Mouse (Mus musculus) neural tube, embryonic 12.5 days (tissue): ENCODE measurements around the gene Mdm2. TPM values are rescaled to one million over a fixed set of nuclear protein-coding genes. Genes with fewer than 3 reads are reported as not detected.

Experiments
- ATAC-seq: fragments of 200-750 bp; cut with Nextera tagmentation; 2 replicates; pipeline ENCODE4 v1.8.0; 2017; ENCODE audit warnings: low read depth, mild to moderate bottlenecking, moderate TSS enrichment, moderate library complexity; ENCODE audit not compliant: low FRiP score
- H3K27ac ChIP-seq: fragments of 300-500 bp; sonication (generic); 2 replicates; pipeline ENCODE4 v1.5.1; 2016
- H3K27me3 ChIP-seq: fragments of 300-500 bp; sonication (generic); replicated peaks from 2 replicates; pipeline ENCODE4 v1.6.1; 2016; ENCODE audit warnings: mild to moderate bottlenecking
- H3K36me3 ChIP-seq: fragments of 300-500 bp; sonication (generic); 2 replicates; pipeline ENCODE4 v1.6.1; 2016; ENCODE audit warnings: mild to moderate bottlenecking
- H3K4me1 ChIP-seq: fragments of 300-500 bp; sonication (generic); 2 replicates; pipeline ENCODE4 v1.6.1; 2016
- H3K4me2 ChIP-seq: fragments of 300-500 bp; sonication (generic); replicated peaks from 2 replicates; pipeline ENCODE4 v1.6.1; 2016; ENCODE audit warnings: mild to moderate bottlenecking
- H3K4me3 ChIP-seq: fragments of 300-500 bp; sonication (generic); 2 replicates; pipeline ENCODE4 v1.5.1; 2016
- H3K9ac ChIP-seq: fragments of 300-500 bp; sonication (generic); 2 replicates; pipeline ENCODE4 v1.6.1; 2016; ENCODE audit warnings: mild to moderate bottlenecking
- H3K9me3 ChIP-seq: fragments of 300-500 bp; sonication (generic); 2 replicates; pipeline ENCODE4 v1.6.1; 2016; ENCODE audit warnings: mild to moderate bottlenecking
- WGBS: fragments of 180-500 bp; shearing (Covaris S2); methylation state at CpG from one replicate; pipeline ENCODE4 v1.1.7; 2016; 5-methylcytosine and 5-hydroxymethylcytosine counted together
- polyA plus RNA-seq: library from polyadenylated mRNA; unstranded; fragments of >200 nt; fragmentation: Nextera tagmentation; extraction: Ambion mirVana; gene quantifications from 2 replicates; pipeline ENCODE4 v1.2.1, GENCODE M21; 2016

Gene Mdm2
- polyA plus RNA-seq, 1 experiment from 2014 or later = 74.4 TPM

- Histone ChIP-seq H3K9me3 (no peaks in the 10 kb centered on the region), H3K27ac (no peak overlapping the region), H3K4me1 (peaks cover 5% of the 10 kb centered on the region; the same call in 1 of the 2 replicates), H3K4me2 (no peak overlapping the region), H3K9ac (no peak overlapping the region), H3K4me3 (no peak overlapping the region), H3K27me3 (no peaks in the 10 kb centered on the region), H3K36me3 (no peaks in the 10 kb centered on the region)
- ATAC-seq = no peak
- WGBS = 88% methylated on average over 4 of the region's 4 CpGs
Measured at GRCm38 (mm10) chr10:117714928-117715500, 4.5 kb upstream of the Mdm2 start.

- H3K9ac ChIP-seq = no peak overlapping the region
- no peak overlapping the region for H3K4me2 ChIP-seq
- peaks cover 10% of the 10 kb centered on the region for H3K4me1 ChIP-seq
- H3K36me3 ChIP-seq = no peaks in the 10 kb centered on the region
- H3K4me3 ChIP-seq = no peak overlapping the region
- H3K27ac ChIP-seq = no peak overlapping the region
- ATAC-seq = no peak
- 86% methylated on average over 3 of the region's 3 CpGs for WGBS
- no peaks in the 10 kb centered on the region for H3K27me3 ChIP-seq
- H3K9me3 ChIP-seq = no peaks in the 10 kb centered on the region
Measured at GRCm38 (mm10) chr10:117714048-117714545, 3.5 kb upstream of the Mdm2 start.

- no peaks in the 10 kb centered on the region for H3K27me3 ChIP-seq
- peaks cover 15% of the 10 kb centered on the region for H3K4me1 ChIP-seq
- H3K4me2 ChIP-seq = no peak overlapping the region
- ATAC-seq = no peak
- H3K27ac ChIP-seq = no peak overlapping the region
- H3K4me3 ChIP-seq = no peak overlapping the region
- 0 out of 2 replicates have a peak, but pooled peaks cover 4% of the 10 kb centered on the region for H3K36me3 ChIP-seq
- H3K9ac ChIP-seq = no peak overlapping the region
- no peaks in the 10 kb centered on the region for H3K9me3 ChIP-seq
- WGBS = 93% methylated on average over 8 of the region's 8 CpGs
Measured at GRCm38 (mm10) chr10:117713466-117713865, 2.9 kb upstream of the Mdm2 start.

- Histone ChIP-seq H3K9ac (no peak overlapping the region), H3K4me3 (no peak overlapping the region), H3K27ac (no peak overlapping the region), H3K4me2 (no peak overlapping the region), H3K27me3 (no peaks in the 10 kb centered on the region), H3K9me3 (no peaks in the 10 kb centered on the region), H3K4me1 (peaks cover 15% of the 10 kb centered on the region), H3K36me3 (peaks cover 4% of the 10 kb centered on the region; the same call in 1 of the 2 replicates)
- WGBS = 94% methylated on average over 9 of the region's 9 CpGs
- ATAC-seq = no peak
Measured at GRCm38 (mm10) chr10:117712871-117713270, 2.3 kb upstream of the Mdm2 start.

GRCm38 (mm10) chr10:117712191-117712754, 1.7 kb upstream of the Mdm2 start:
- 90% methylated on average over 9 of the region's 9 CpGs for WGBS

GRCm38 (mm10) chr10:117711408-117711807, 850 bp upstream of the Mdm2 start:
- peaks cover 19% of the 10 kb centered on the region for H3K36me3 ChIP-seq
- no peak for ATAC-seq
- H3K27ac ChIP-seq = no peak overlapping the region
- peaks cover 18% of the 10 kb centered on the region for H3K4me1 ChIP-seq
- 76% methylated on average over 5 of the region's 5 CpGs for WGBS
- no peaks in the 10 kb centered on the region for H3K27me3 ChIP-seq
- no peak overlapping the region for H3K4me3 ChIP-seq
- peak overlapping the region; percentile 69 for H3K4me2 ChIP-seq
- H3K9ac ChIP-seq = peak overlapping the region; percentile 60
- H3K9me3 ChIP-seq = no peaks in the 10 kb centered on the region

More at GRCm38 (mm10) chr10:117712191-117712754, 1.7 kb upstream of the Mdm2 start:
- Histone ChIP-seq H3K27ac (no peak overlapping the region), H3K27me3 (no peaks in the 10 kb centered on the region), H3K36me3 (peaks cover 10% of the 10 kb centered on the region; the same call in 1 of the 2 replicates), H3K9ac (no peak overlapping the region), H3K4me1 (peaks cover 15% of the 10 kb centered on the region), H3K9me3 (no peaks in the 10 kb centered on the region), H3K4me2 (no peak overlapping the region), H3K4me3 (no peak overlapping the region)
- ATAC-seq = no peak

- peak overlapping the region; percentile 69 for H3K4me2 ChIP-seq
- peak overlapping the region; percentile 99 for H3K9ac ChIP-seq
- peak overlapping the region; percentile 93 for H3K27ac ChIP-seq
- ATAC-seq = peak; percentile 88
- H3K4me1 ChIP-seq = peaks cover 18% of the 10 kb centered on the region
- H3K4me3 ChIP-seq = peak overlapping the region; percentile 75
- no peaks in the 10 kb centered on the region for H3K9me3 ChIP-seq
- H3K27me3 ChIP-seq = no peaks in the 10 kb centered on the region
- WGBS = under 1% methylated on average over 64 of the region's 71 CpGs
- peaks cover 28% of the 10 kb centered on the region for H3K36me3 ChIP-seq
Measured at GRCm38 (mm10) chr10:117709930-117710603, 491 bp downstream of the Mdm2 start.

- peak overlapping the region; percentile 99 for H3K9ac ChIP-seq
- H3K4me2 ChIP-seq = peak overlapping the region; percentile 69
- H3K27me3 ChIP-seq = no peaks in the 10 kb centered on the region
- H3K36me3 ChIP-seq = peaks cover 35% of the 10 kb centered on the region
- peak overlapping the region; percentile 75 for H3K4me3 ChIP-seq
- no peak overlapping the region for H3K27ac ChIP-seq
- 58% methylated on average over 12 of the region's 12 CpGs for WGBS
- H3K9me3 ChIP-seq = no peaks in the 10 kb centered on the region
- H3K4me1 ChIP-seq = peaks cover 18% of the 10 kb centered on the region
- ATAC-seq = no peak
Measured at GRCm38 (mm10) chr10:117709326-117709830, 1.2 kb downstream of the Mdm2 start.

- 0 out of 2 replicates have a peak overlapping the region, but pooled peaks have one; percentile 26 for H3K9ac ChIP-seq
- peaks cover 38% of the 10 kb centered on the region for H3K36me3 ChIP-seq
- H3K4me2 ChIP-seq = peak overlapping the region; percentile 69
- no peak overlapping the region for H3K27ac ChIP-seq
- H3K27me3 ChIP-seq = no peaks in the 10 kb centered on the region
- ATAC-seq = no peak
- WGBS = 89% methylated on average over 9 of the region's 9 CpGs
- H3K4me3 ChIP-seq = no peak overlapping the region
- peaks cover 18% of the 10 kb centered on the region for H3K4me1 ChIP-seq
- no peaks in the 10 kb centered on the region for H3K9me3 ChIP-seq
Measured at GRCm38 (mm10) chr10:117708856-117709255, 1.7 kb downstream of the Mdm2 start.

GRCm38 (mm10) chr10:117708376-117708775, 2.2 kb downstream of the Mdm2 start:
- no peak for ATAC-seq
- H3K27me3 ChIP-seq = no peaks in the 10 kb centered on the region
- no peak overlapping the region for H3K9ac ChIP-seq
- WGBS = 95% methylated on average over 2 of the region's 2 CpGs
- H3K4me2 ChIP-seq = no peak overlapping the region
- H3K4me3 ChIP-seq = no peak overlapping the region
- no peaks in the 10 kb centered on the region for H3K9me3 ChIP-seq
- H3K36me3 ChIP-seq = peaks cover 43% of the 10 kb centered on the region
- H3K27ac ChIP-seq = no peak overlapping the region
- H3K4me1 ChIP-seq = peaks cover 18% of the 10 kb centered on the region

GRCm38 (mm10) chr10:117707114-117707838, 3.3 kb downstream of the Mdm2 start:
- Histone ChIP-seq H3K4me1 (peaks cover 18% of the 10 kb centered on the region), H3K27me3 (no peaks in the 10 kb centered on the region), H3K27ac (no peak overlapping the region), H3K4me3 (no peak overlapping the region), H3K9me3 (no peaks in the 10 kb centered on the region), H3K9ac (no peak overlapping the region), H3K4me2 (no peak overlapping the region), H3K36me3 (peaks cover 54% of the 10 kb centered on the region)
- no peak for ATAC-seq
- 93% methylated on average over 2 of the region's 2 CpGs for WGBS

GRCm38 (mm10) chr10:117706440-117706839, 4.1 kb downstream of the Mdm2 start:
- ATAC-seq = no peak
- WGBS = 91% methylated on average over 6 of the region's 6 CpGs
- Histone ChIP-seq H3K9ac (no peak overlapping the region), H3K9me3 (no peaks in the 10 kb centered on the region), H3K27me3 (no peaks in the 10 kb centered on the region), H3K4me1 (peaks cover 17% of the 10 kb centered on the region), H3K4me3 (no peak overlapping the region), H3K36me3 (peaks cover 61% of the 10 kb centered on the region), H3K4me2 (no peak overlapping the region), H3K27ac (no peak overlapping the region)
